Mouse (Mus musculus) MN1 (cell line): ENCODE measurements around the gene Knl1.
"Not testable (repeated sequence)": the region's sequence is repeated elsewhere in the genome, so short reads cannot be mapped to it uniquely, and the experiment has no call there.

Source experiments
- DNase-seq: peaks from one replicate; pipeline ENCODE4 v3.0.0-alpha.2; 2016; ENCODE audit warnings: low spot score

Knl1 gene

GRCm38 (mm10) chr2:119046649-119047611 lies at the start of gene Knl1:
Gene Knl1 (plus strand): TSS chr2:119047119.
- peak; percentile 95 for DNase-seq

- no peak for DNase-seq
Observed at GRCm38 (mm10) chr2:118998115-118998866, 48.6 kb upstream of the Knl1 start.

- DNase-seq: no peak
Observed at GRCm38 (mm10) chr2:118999025-118999639, 47.8 kb upstream of the Knl1 start.

- no peak for DNase-seq
Observed at GRCm38 (mm10) chr2:119006886-119007285, 40.0 kb upstream of the Knl1 start.

- no peak for DNase-seq
Observed at GRCm38 (mm10) chr2:119009376-119009775, 37.5 kb upstream of the Knl1 start.

- DNase-seq: no peak
Observed at GRCm38 (mm10) chr2:119014989-119015388, 31.9 kb upstream of the Knl1 start.

- peak; percentile 77 for DNase-seq
Observed at GRCm38 (mm10) chr2:119015604-119016180, 31.2 kb upstream of the Knl1 start.

- DNase-seq: not testable (repeated sequence)
Observed at GRCm38 (mm10) chr2:119016312-119016711, 30.6 kb upstream of the Knl1 start.

GRCm38 (mm10) chr2:119017647-119018046 lies 29.3 kb upstream of the Knl1 start:
- no peak for DNase-seq

- DNase-seq: no peak
Observed at GRCm38 (mm10) chr2:119018391-119019122, 28.4 kb upstream of the Knl1 start.

GRCm38 (mm10) chr2:119019131-119019530 lies 27.8 kb upstream of the Knl1 start:
- DNase-seq: peak; percentile 46

GRCm38 (mm10) chr2:119019538-119019937 lies 27.4 kb upstream of the Knl1 start:
- no peak for DNase-seq

- no peak for DNase-seq
Observed at GRCm38 (mm10) chr2:119023154-119023660, 23.7 kb upstream of the Knl1 start.

- DNase-seq: no peak
Observed at GRCm38 (mm10) chr2:119024536-119025238, 22.2 kb upstream of the Knl1 start.

GRCm38 (mm10) chr2:119025239-119025616 lies 21.7 kb upstream of the Knl1 start:
- DNase-seq: no peak

- no peak for DNase-seq
Observed at GRCm38 (mm10) chr2:119026951-119027350, 20.0 kb upstream of the Knl1 start.

- DNase-seq: peak; percentile 92
Observed at GRCm38 (mm10) chr2:119028941-119029551, 17.9 kb upstream of the Knl1 start, which contains the start of gene Ccdc32. Gene Ccdc32 (minus strand): TSS chr2:119029393.

GRCm38 (mm10) chr2:119032191-119032590 lies 14.7 kb upstream of the Knl1 start:
- DNase-seq: no peak

GRCm38 (mm10) chr2:119034656-119035396 lies 12.1 kb upstream of the Knl1 start, which contains the start of gene Rpusd2:
Gene Rpusd2 (plus strand): TSS chr2:119034790.
- peak; percentile 92 for DNase-seq
